Mouse (Mus musculus) neural tube, embryonic 13.5 days (tissue): Measurements from ENCODE around the gene Usp21. TPM values are rescaled to one million over a fixed set of nuclear protein-coding genes. Genes with fewer than 3 reads are reported as not detected.
"Not testable (repeated sequence)": the region's sequence is repeated elsewhere in the genome, so short reads cannot be mapped to it uniquely, and the experiment has no call there.

Experiments used
- ATAC-seq: fragments of 200-750 bp; cut with Nextera tagmentation; 2 replicates; pipeline ENCODE4 v1.8.0; 2017; ENCODE audit warnings: low read depth, mild to moderate bottlenecking, moderate TSS enrichment, moderate library complexity
- H3K27ac ChIP-seq: fragments of 300-500 bp; sonication (generic); replicated peaks from 2 replicates; pipeline ENCODE4 v1.5.1; 2015; ENCODE audit warnings: moderate library complexity, mild to moderate bottlenecking, inconsistent platforms
- H3K27me3 ChIP-seq: fragments of 300-500 bp; sonication (generic); 2 replicates; pipeline ENCODE4 v1.6.1; 2015; ENCODE audit warnings: mild to moderate bottlenecking, inconsistent platforms
- H3K36me3 ChIP-seq: fragments of 300-500 bp; sonication (generic); 2 replicates; pipeline ENCODE4 v1.6.1; 2015; ENCODE audit warnings: mild to moderate bottlenecking, inconsistent platforms
- H3K4me1 ChIP-seq: fragments of 300-500 bp; sonication (generic); replicated peaks from 2 replicates; pipeline ENCODE4 v1.6.1; 2015; ENCODE audit warnings: inconsistent platforms
- H3K4me2 ChIP-seq: fragments of 300-500 bp; sonication (generic); 2 replicates; pipeline ENCODE4 v1.6.1; 2015; ENCODE audit warnings: inconsistent platforms, mild to moderate bottlenecking, moderate library complexity
- H3K4me3 ChIP-seq: fragments of 300-500 bp; sonication (generic); 2 replicates; pipeline ENCODE4 v1.5.1; 2015; ENCODE audit warnings: mild to moderate bottlenecking, inconsistent platforms
- H3K9ac ChIP-seq: fragments of 300-500 bp; sonication (generic); 2 replicates; pipeline ENCODE4 v1.6.1; 2015; ENCODE audit warnings: moderate library complexity, mild to moderate bottlenecking, inconsistent platforms
- H3K9me3 ChIP-seq: fragments of 300-500 bp; sonication (generic); 2 replicates; pipeline ENCODE4 v1.6.1; 2016; ENCODE audit warnings: inconsistent platforms
- WGBS: fragments of 180-500 bp; shearing (Covaris S2); methylation state at CpG from one replicate; pipeline ENCODE4 v1.1.7; 2015; 5-methylcytosine and 5-hydroxymethylcytosine counted together
- polyA plus RNA-seq: library from polyadenylated mRNA; unstranded; fragments of >200 nt; fragmentation: Nextera tagmentation; extraction: Ambion mirVana; gene quantifications from 2 replicates; pipeline ENCODE4 v1.2.1, GENCODE M21; 2015

Gene Usp21
- polyA plus RNA-seq = 89.3 and 97.3 TPM in 2 replicates

GRCm38 (mm10) chr1:171287136-171288081, at the start of gene Usp21:
Gene Usp21, minus strand, starts transcription at chr1:171287991.
- peaks cover 38% of the 10 kb centered on the region for H3K4me1 ChIP-seq
- ATAC-seq = peak; percentile 94
- H3K27me3 ChIP-seq = no peaks in the 10 kb centered on the region
- H3K36me3 ChIP-seq = peaks cover 63% of the 10 kb centered on the region
- WGBS = under 1% methylated on average over 49 of the region's 49 CpGs
- H3K27ac ChIP-seq = peak within 1 kb of the TSS; percentile 97
- H3K4me2 ChIP-seq = peak within 1 kb of the TSS; percentile 68
- no peaks in the 10 kb centered on the region for H3K9me3 ChIP-seq
- H3K9ac ChIP-seq = peak within 1 kb of the TSS; percentile 97
- peak within 1 kb of the TSS; percentile 88 for H3K4me3 ChIP-seq

- Histone ChIP-seq H3K36me3 (peaks cover 21% of the 10 kb centered on the region; the same call in 1 of the 2 replicates), H3K4me2 (peak overlapping the region; percentile 82), H3K27me3 (no peaks in the 10 kb centered on the region), H3K4me1 (peaks cover 72% of the 10 kb centered on the region), H3K9me3 (no peaks in the 10 kb centered on the region), H3K4me3 (peak overlapping the region; percentile 87), H3K9ac (peak overlapping the region; percentile 96), H3K27ac (peak overlapping the region; percentile 100)
- no peak for ATAC-seq
- 0% methylated on average over 4 of the region's 4 CpGs for WGBS
Observed at GRCm38 (mm10) chr1:171330216-171330560, 42.4 kb upstream of the Usp21 start.

GRCm38 (mm10) chr1:171329433-171330215, 41.8 kb upstream of the Usp21 start:
- peak overlapping the region; percentile 82 for H3K4me2 ChIP-seq
- under 1% methylated on average over 55 of the region's 61 CpGs for WGBS
- H3K36me3 ChIP-seq = peaks cover 16% of the 10 kb centered on the region; the same call in 1 of the 2 replicates
- H3K27me3 ChIP-seq = no peaks in the 10 kb centered on the region
- H3K4me1 ChIP-seq = peaks cover 72% of the 10 kb centered on the region
- H3K9ac ChIP-seq = peak overlapping the region; percentile 96
- H3K4me3 ChIP-seq = peak overlapping the region; percentile 87
- no peaks in the 10 kb centered on the region for H3K9me3 ChIP-seq
- ATAC-seq = peak; percentile 87
- H3K27ac ChIP-seq = peak overlapping the region; percentile 100

DNA sequence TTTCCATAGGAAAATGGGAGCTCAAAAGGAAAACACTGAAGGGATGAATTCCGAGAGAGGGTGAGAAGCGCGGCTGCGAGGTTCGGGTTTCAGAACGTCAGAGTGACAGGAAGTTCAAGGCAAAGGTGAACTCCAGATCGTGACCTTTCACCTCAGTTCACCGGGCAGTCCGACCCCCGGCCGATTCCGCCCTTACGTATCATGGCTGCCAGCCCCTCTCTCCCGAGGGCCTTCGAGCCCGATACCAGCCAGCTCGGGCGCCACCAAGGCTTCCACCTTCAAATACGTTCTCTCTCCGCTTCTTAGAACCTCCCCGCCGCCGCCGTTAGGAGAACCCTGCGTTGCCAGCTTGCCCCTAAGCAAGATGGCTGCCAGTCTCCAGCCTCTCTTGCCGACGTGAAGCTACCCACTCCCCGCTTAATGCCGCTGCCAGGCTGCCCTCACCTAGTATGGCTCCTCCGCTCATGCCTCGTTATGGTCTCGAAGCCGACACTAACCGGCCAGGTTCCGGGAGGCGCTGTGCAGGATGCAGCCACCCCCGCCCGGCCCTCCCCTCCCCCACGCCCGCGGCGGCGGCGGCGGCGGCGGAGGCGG, 41.1 kb upstream of the Usp21 start, which contains the start of gene Dedd:
Gene Dedd, plus strand, starts transcription at position 307 of the 594 bp plus-strand sequence.
- under 1% methylated on average over 47 of the region's 48 CpGs for WGBS
- Histone ChIP-seq H3K36me3 (peaks cover 16% of the 10 kb centered on the region; the same call in 1 of the 2 replicates), H3K4me2 (peak within 1 kb of the TSS; percentile 82), H3K4me1 (peaks cover 68% of the 10 kb centered on the region), H3K27me3 (no peaks in the 10 kb centered on the region), H3K9me3 (no peaks in the 10 kb centered on the region), H3K9ac (peak within 1 kb of the TSS; percentile 96), H3K27ac (peak within 1 kb of the TSS; percentile 100), H3K4me3 (peak within 1 kb of the TSS; percentile 87)
- ATAC-seq = peak; percentile 97

- Histone ChIP-seq H3K27ac (peak overlapping the region; percentile 100), H3K9ac (peak overlapping the region; percentile 96), H3K4me1 (peaks cover 61% of the 10 kb centered on the region), H3K4me3 (peak overlapping the region; percentile 87), H3K36me3 (peaks cover 11% of the 10 kb centered on the region; the same call in 1 of the 2 replicates), H3K9me3 (no peaks in the 10 kb centered on the region), H3K27me3 (no peaks in the 10 kb centered on the region), H3K4me2 (peak overlapping the region; percentile 82)
- ATAC-seq = 0 out of 2 replicates have a peak, but pooled peaks have one; percentile 0
- WGBS = 33% methylated on average over 9 of the region's 9 CpGs
Observed at GRCm38 (mm10) chr1:171328244-171328643, 40.5 kb upstream of the Usp21 start.

DNA sequence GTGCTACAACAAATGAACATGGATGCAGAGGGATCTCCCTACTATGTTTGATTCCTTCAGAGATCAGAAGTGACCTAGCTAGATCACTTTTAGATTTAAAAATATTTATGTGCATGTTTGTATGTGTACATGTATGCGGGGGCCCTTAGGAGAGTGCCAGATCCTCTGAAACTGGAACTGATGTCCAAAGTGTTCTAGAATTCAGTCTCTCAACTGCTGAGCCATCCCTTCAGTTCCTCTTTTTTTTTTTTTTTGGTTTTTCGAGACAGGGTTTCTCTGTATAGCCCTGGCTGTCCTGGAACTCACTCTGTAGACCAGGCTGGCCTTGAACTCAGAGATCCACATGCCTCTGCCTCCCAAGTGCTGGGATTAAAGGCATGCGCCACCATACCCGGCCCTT, 38.8 kb upstream of the Usp21 start:
- H3K27me3 ChIP-seq, H3K4me3 ChIP-seq, ATAC-seq, H3K9ac ChIP-seq, H3K27ac ChIP-seq, H3K4me2 ChIP-seq, H3K36me3 ChIP-seq, H3K9me3 ChIP-seq: not testable (repeated sequence)
- 96% methylated on average over 4 of the region's 4 CpGs for WGBS
- peaks cover 47% of the 10 kb centered on the region for H3K4me1 ChIP-seq

- H3K9ac ChIP-seq = no peak overlapping the region
- H3K27ac ChIP-seq = no peak overlapping the region
- no peaks in the 10 kb centered on the region for H3K9me3 ChIP-seq
- H3K27me3 ChIP-seq = no peaks in the 10 kb centered on the region
- no peak overlapping the region for H3K4me3 ChIP-seq
- H3K4me2 ChIP-seq = no peak overlapping the region
- WGBS = 85% methylated on average over 2 of the region's 2 CpGs
- H3K4me1 ChIP-seq = peaks cover 37% of the 10 kb centered on the region
- H3K36me3 ChIP-seq = no peaks in the 10 kb centered on the region
- no peak for ATAC-seq
Observed at GRCm38 (mm10) chr1:171325571-171325970, 37.8 kb upstream of the Usp21 start.

DNA sequence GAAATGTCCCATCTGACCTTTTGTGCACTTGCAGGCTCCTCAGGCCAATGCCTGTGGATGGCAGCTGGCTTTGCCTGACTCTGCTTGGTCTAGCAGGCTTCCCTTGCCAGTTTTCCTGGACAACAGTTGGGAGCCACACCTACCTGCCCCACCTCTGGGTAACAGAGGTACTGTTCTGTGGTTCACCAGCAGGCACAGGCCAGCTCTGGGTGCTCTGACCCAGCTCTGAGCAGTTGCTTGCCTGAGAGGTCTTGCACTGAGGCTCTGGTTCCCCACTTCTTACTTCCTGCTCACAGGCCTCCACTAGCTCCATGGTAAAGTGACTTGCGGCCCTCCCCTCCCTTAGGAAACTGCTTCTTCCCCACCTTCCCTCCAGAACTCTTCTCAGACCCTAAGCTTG, 34.2 kb upstream of the Usp21 start:
- Histone ChIP-seq H3K4me2 (no peak overlapping the region), H3K4me3 (no peak overlapping the region), H3K9ac (no peak overlapping the region), H3K9me3 (no peaks in the 10 kb centered on the region), H3K27ac (no peak overlapping the region), H3K4me1 (peaks cover 16% of the 10 kb centered on the region), H3K27me3 (no peaks in the 10 kb centered on the region), H3K36me3 (no peaks in the 10 kb centered on the region)
- peak; percentile 45; the same call in 1 of the 2 replicates for ATAC-seq
- WGBS = 79% methylated on average over 1 of the region's 1 CpGs

GRCm38 (mm10) chr1:171321415-171321814, 33.6 kb upstream of the Usp21 start:
- Histone ChIP-seq H3K36me3 (no peaks in the 10 kb centered on the region), H3K4me2 (no peak overlapping the region), H3K27ac (no peak overlapping the region), H3K4me1 (peaks cover 10% of the 10 kb centered on the region), H3K9ac (no peak overlapping the region), H3K4me3 (no peak overlapping the region), H3K27me3 (no peaks in the 10 kb centered on the region), H3K9me3 (no peaks in the 10 kb centered on the region)
- no peak for ATAC-seq

DNA sequence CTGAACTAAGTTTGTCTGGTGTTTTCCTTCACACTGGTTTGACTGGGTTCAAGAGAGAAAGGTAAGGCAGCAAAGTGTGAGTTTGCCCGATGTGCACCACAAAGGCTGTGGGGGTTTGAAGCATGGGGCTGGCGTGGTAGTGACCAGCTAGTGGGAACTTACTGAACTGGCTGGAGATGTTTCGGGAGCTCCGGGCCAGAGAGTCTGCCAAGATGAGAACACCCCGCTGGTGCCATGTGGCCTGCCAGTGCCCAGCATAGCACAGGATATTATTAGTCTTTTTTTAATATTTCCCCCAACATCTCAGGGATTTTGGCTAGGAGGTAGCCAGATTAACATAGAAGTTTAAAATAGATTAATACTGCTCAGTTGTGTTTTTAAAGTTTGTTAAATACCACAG, 32.4 kb upstream of the Usp21 start:
- H3K9ac ChIP-seq = no peak overlapping the region
- no peaks in the 10 kb centered on the region for H3K9me3 ChIP-seq
- H3K4me3 ChIP-seq = no peak overlapping the region
- no peaks in the 10 kb centered on the region for H3K36me3 ChIP-seq
- no peaks in the 10 kb centered on the region for H3K27me3 ChIP-seq
- WGBS = 9% methylated on average over 5 of the region's 5 CpGs
- H3K27ac ChIP-seq = no peak overlapping the region
- no peak overlapping the region for H3K4me2 ChIP-seq
- ATAC-seq = no peak
- no peaks in the 10 kb centered on the region for H3K4me1 ChIP-seq

DNA sequence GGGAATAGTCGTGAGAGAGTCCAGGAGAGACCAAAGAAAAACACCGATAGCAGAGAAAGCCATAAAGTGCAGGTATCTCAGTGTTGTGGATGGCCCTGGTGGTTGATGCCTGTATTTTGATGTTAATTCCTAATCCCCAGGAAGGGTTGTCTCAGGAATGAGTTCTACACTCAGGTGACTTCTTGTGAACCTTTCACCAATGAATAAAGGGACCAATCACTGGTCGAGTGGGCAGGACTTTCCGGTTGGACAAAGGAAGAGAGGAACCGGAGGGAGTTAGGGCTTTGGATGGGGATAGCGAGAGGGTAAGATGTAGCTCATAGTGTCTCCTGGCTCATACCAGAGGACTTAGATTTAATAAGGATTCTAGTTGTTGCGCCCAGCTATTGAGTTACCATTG, 32.0 kb upstream of the Usp21 start:
- H3K9ac ChIP-seq = no peak overlapping the region
- ATAC-seq = no peak
- H3K9me3 ChIP-seq = no peaks in the 10 kb centered on the region
- H3K4me1 ChIP-seq = no peaks in the 10 kb centered on the region
- no peak overlapping the region for H3K27ac ChIP-seq
- H3K27me3 ChIP-seq = no peaks in the 10 kb centered on the region
- 17% methylated on average over 7 of the region's 7 CpGs for WGBS
- H3K4me2 ChIP-seq = no peak overlapping the region
- H3K36me3 ChIP-seq = no peaks in the 10 kb centered on the region
- H3K4me3 ChIP-seq = no peak overlapping the region
